Mouse (Mus musculus) midbrain, embryonic 16.5 days (tissue): ENCODE measurements at regions not wholly inside any gene's neighbourhood (a gene's known extent, or its start where the extent isn't known, plus 50 kb on each side); places are given as distances from the start of the nearest gene placed in this dataset.

Experiments
- ATAC-seq: fragments of 200-750 bp; cut with Nextera tagmentation; 2 replicates; pipeline ENCODE4 v1.8.0; 2017; ENCODE audit warnings: moderate TSS enrichment
- H3K27ac ChIP-seq: fragments of 300-500 bp; sonication (generic); 2 replicates; pipeline ENCODE4 v1.5.1; 2014; ENCODE audit warnings: mild to moderate bottlenecking, low read length, mixed read lengths
- H3K27me3 ChIP-seq: fragments of 300-500 bp; sonication (generic); 2 replicates; pipeline ENCODE4 v1.6.1; 2014; ENCODE audit warnings: low read depth, low read length, mixed read lengths; ENCODE audit not compliant: control insufficient read depth, insufficient read depth
- H3K36me3 ChIP-seq: fragments of 300-500 bp; sonication (generic); 2 replicates; pipeline ENCODE4 v1.6.1; 2014; ENCODE audit warnings: mild to moderate bottlenecking, low read length, moderate library complexity, mixed read lengths; ENCODE audit not compliant: control insufficient read depth, insufficient read depth
- H3K4me1 ChIP-seq: fragments of 300-500 bp; sonication (generic); 2 replicates; pipeline ENCODE4 v1.6.1; 2014; ENCODE audit warnings: mild to moderate bottlenecking, low read length, mixed read lengths; ENCODE audit not compliant: control insufficient read depth, insufficient read depth
- H3K4me2 ChIP-seq: fragments of 300-500 bp; sonication (generic); 2 replicates; pipeline ENCODE4 v1.6.1; 2014; ENCODE audit warnings: mild to moderate bottlenecking, low read length, mixed read lengths
- H3K4me3 ChIP-seq: fragments of 300-500 bp; sonication (generic); 2 replicates; pipeline ENCODE4 v1.5.1; 2014; ENCODE audit warnings: low read depth, mild to moderate bottlenecking, low read length, moderate library complexity, mixed read lengths
- H3K9ac ChIP-seq: fragments of 300-500 bp; sonication (generic); 2 replicates; pipeline ENCODE4 v1.6.1; 2014; ENCODE audit warnings: low read depth, low read length, mixed read lengths
- H3K9me3 ChIP-seq: fragments of 300-500 bp; sonication (generic); replicated peaks from 2 replicates; pipeline ENCODE4 v1.6.1; 2014; ENCODE audit warnings: mild to moderate bottlenecking, low read length, mixed read lengths; ENCODE audit not compliant: control insufficient read depth, poor library complexity, severe bottlenecking
- WGBS: fragments of 180-500 bp; shearing (Covaris S2); extraction: QIAGEN DNeasy Blood & Tissue Kit; methylation state at CpG from one replicate; pipeline ENCODE4 v1.1.7; 2014; 5-methylcytosine and 5-hydroxymethylcytosine counted together

GRCm38 (mm10) chr17:9747893-9748292 is 78.4 kb upstream of the Pabpc6 start:
- WGBS = 96% methylated on average over 2 of the region's 2 CpGs
- no peak for ATAC-seq
- Histone ChIP-seq H3K36me3 (no peaks in the 10 kb centered on the region), H3K9ac (no peak overlapping the region), H3K4me1 (no peaks in the 10 kb centered on the region), H3K4me2 (no peak overlapping the region), H3K9me3 (no peaks in the 10 kb centered on the region), H3K4me3 (no peak overlapping the region), H3K27ac (no peak overlapping the region), H3K27me3 (no peaks in the 10 kb centered on the region)

- Histone ChIP-seq H3K4me3 (no peak overlapping the region), H3K9ac (no peak overlapping the region), H3K9me3 (no peaks in the 10 kb centered on the region), H3K36me3 (no peaks in the 10 kb centered on the region), H3K4me2 (no peak overlapping the region), H3K27ac (no peak overlapping the region), H3K4me1 (no peaks in the 10 kb centered on the region), H3K27me3 (no peaks in the 10 kb centered on the region)
- WGBS = 92% methylated on average over 5 of the region's 5 CpGs
- ATAC-seq = no peak
These were observed 73.8 kb upstream of the Pabpc6 start for GRCm38 (mm10) chr17:9743342-9743741.

GRCm38 (mm10) chr17:9741321-9741720 is 71.8 kb upstream of the Pabpc6 start:
- no peak for ATAC-seq
- Histone ChIP-seq H3K9ac (no peak overlapping the region), H3K4me3 (no peak overlapping the region), H3K9me3 (no peaks in the 10 kb centered on the region), H3K4me1 (no peaks in the 10 kb centered on the region), H3K4me2 (no peak overlapping the region), H3K27ac (no peak overlapping the region), H3K27me3 (no peaks in the 10 kb centered on the region), H3K36me3 (no peaks in the 10 kb centered on the region)
- WGBS = 90% methylated on average over 5 of the region's 5 CpGs

- H3K27me3 ChIP-seq = no peaks in the 10 kb centered on the region
- H3K4me3 ChIP-seq = no peak overlapping the region
- H3K9me3 ChIP-seq = no peaks in the 10 kb centered on the region
- no peaks in the 10 kb centered on the region for H3K36me3 ChIP-seq
- no peak overlapping the region for H3K4me2 ChIP-seq
- no peak for ATAC-seq
- WGBS = 84% methylated on average over 3 of the region's 3 CpGs
- no peaks in the 10 kb centered on the region; the same call in none of the 2 replicates for H3K4me1 ChIP-seq
- no peak overlapping the region for H3K27ac ChIP-seq
- no peak overlapping the region for H3K9ac ChIP-seq
These were observed 59.5 kb upstream of the Pabpc6 start for GRCm38 (mm10) chr17:9729020-9729419.

- H3K4me1 ChIP-seq = peaks cover 2% of the 10 kb centered on the region
These were observed 56.4 kb upstream of the Pabpc6 start for GRCm38 (mm10) chr17:9725704-9726469.

GRCm38 (mm10) chr17:9723484-9723883 is 54.0 kb upstream of the Pabpc6 start:
- H3K9ac ChIP-seq = no peak overlapping the region
- no peaks in the 10 kb centered on the region for H3K9me3 ChIP-seq
- no peaks in the 10 kb centered on the region for H3K27me3 ChIP-seq
- WGBS = 30% methylated on average over 4 of the region's 4 CpGs
- H3K4me2 ChIP-seq = no peak overlapping the region
- H3K4me1 ChIP-seq = peaks cover 2% of the 10 kb centered on the region
- peak overlapping the region; percentile 63 for H3K27ac ChIP-seq
- H3K36me3 ChIP-seq = no peaks in the 10 kb centered on the region
- ATAC-seq = no peak
- H3K4me3 ChIP-seq = no peak overlapping the region

More at GRCm38 (mm10) chr17:9725704-9726469, 56.4 kb upstream of the Pabpc6 start:
- Histone ChIP-seq H3K36me3 (no peaks in the 10 kb centered on the region), H3K9me3 (no peaks in the 10 kb centered on the region), H3K9ac (no peak overlapping the region), H3K27ac (peak overlapping the region; percentile 69), H3K4me3 (no peak overlapping the region), H3K4me2 (no peak overlapping the region), H3K27me3 (no peaks in the 10 kb centered on the region)
- whole genome bisulfite sequencing = 12% methylated on average over 10 of the region's 10 CpGs
- peak; percentile 93 for ATAC-seq

- no peaks in the 10 kb centered on the region for H3K9me3 ChIP-seq
- peak overlapping the region; percentile 29; the same call in 1 of the 2 replicates for H3K27ac ChIP-seq
- no peak overlapping the region for H3K9ac ChIP-seq
- no peaks in the 10 kb centered on the region for H3K36me3 ChIP-seq
- 4% methylated on average over 4 of the region's 4 CpGs for WGBS
- no peak overlapping the region for H3K4me3 ChIP-seq
- no peak overlapping the region for H3K4me2 ChIP-seq
- H3K4me1 ChIP-seq = peaks cover 2% of the 10 kb centered on the region
- H3K27me3 ChIP-seq = no peaks in the 10 kb centered on the region
- ATAC-seq = no peak
These were observed 53.2 kb upstream of the Pabpc6 start for GRCm38 (mm10) chr17:9722709-9723108.
